Mouse (Mus musculus): ENCODE data around the gene D430041D05Rik.

D430041D05Rik gene

GRCm38 (mm10) chr2:104150608-104151397, 260.0 kb downstream of the D430041D05Rik start:
- DNase-seq (ENCODE audit: low spot score): no peak

- no peak for DNase-seq (ENCODE audit: low spot score)
Measured at GRCm38 (mm10) chr2:104147910-104148561, 262.8 kb downstream of the D430041D05Rik start.

GRCm38 (mm10) chr2:104145983-104146382, 264.8 kb downstream of the D430041D05Rik start:
- DNase-seq (ENCODE audit: low spot score): peak; percentile 35

GRCm38 (mm10) chr2:104144004-104144403, 266.8 kb downstream of the D430041D05Rik start:
- no peak for DNase-seq (ENCODE audit: low spot score)

- DNase-seq (ENCODE audit: low spot score): no peak
Measured at GRCm38 (mm10) chr2:104142140-104142539, 268.7 kb downstream of the D430041D05Rik start.

GRCm38 (mm10) chr2:104135920-104136319, 274.9 kb downstream of the D430041D05Rik start:
- DNase-seq (ENCODE audit: low spot score): no peak

GRCm38 (mm10) chr2:104134150-104135056, 276.4 kb downstream of the D430041D05Rik start:
- peak; percentile 76 for DNase-seq (ENCODE audit: low spot score)

GRCm38 (mm10) chr2:104133042-104133810, 277.6 kb downstream of the D430041D05Rik start:
- no peak for DNase-seq (ENCODE audit: low spot score)

GRCm38 (mm10) chr2:104132266-104132859, 278.4 kb downstream of the D430041D05Rik start:
- DNase-seq (ENCODE audit: low spot score): no peak

GRCm38 (mm10) chr2:104130969-104131368, 279.8 kb downstream of the D430041D05Rik start:
- no peak for DNase-seq (ENCODE audit: low spot score)

GRCm38 (mm10) chr2:104130165-104130564, 280.6 kb downstream of the D430041D05Rik start:
- no peak for DNase-seq (ENCODE audit: low spot score)

- no peak for DNase-seq (ENCODE audit: low spot score)
Measured at GRCm38 (mm10) chr2:104128803-104129531, 281.8 kb downstream of the D430041D05Rik start.

GRCm38 (mm10) chr2:104124071-104124470, 286.7 kb downstream of the D430041D05Rik start:
- DNase-seq (ENCODE audit: low spot score): no peak

GRCm38 (mm10) chr2:104123540-104123939, 287.3 kb downstream of the D430041D05Rik start:
- no peak for DNase-seq (ENCODE audit: low spot score)

GRCm38 (mm10) chr2:104122505-104123378, 288.1 kb downstream of the D430041D05Rik start, which contains the start of gene A930018P22Rik:
A930018P22Rik (plus strand) TSS chr2:104122769.
- DNase-seq (ENCODE audit: low spot score): peak; percentile 76

- no peak for DNase-seq (ENCODE audit: low spot score)
Measured at GRCm38 (mm10) chr2:104121681-104122504, 288.9 kb downstream of the D430041D05Rik start.

- DNase-seq (ENCODE audit: low spot score): no peak
Measured at GRCm38 (mm10) chr2:104120312-104120711, 290.5 kb downstream of the D430041D05Rik start.

GRCm38 (mm10) chr2:104119097-104119496, 291.7 kb downstream of the D430041D05Rik start:
- no peak for DNase-seq (ENCODE audit: low spot score)

Measured in T-cell, adult 2 months (primary cell).